Mouse (Mus musculus): ENCODE results near the gene Polh. TPM values are rescaled to one million over a fixed set of nuclear protein-coding genes. Genes with fewer than 3 reads are reported as not detected.

Gene Polh
- total RNA-seq (2021) = 10 to 100 TPM; 11.8 to 14.1 TPM
- long read RNA-seq, experiment 1, partial matches to known transcripts = 0 of 4 reads
- long read RNA-seq, experiment 1, other reads (novel, unspliced or antisense) = 2 of 4 reads
- long read RNA-seq, experiment 2, partial matches to known transcripts = 1 of 3 reads
- long read RNA-seq, experiment 2, other reads (novel, unspliced or antisense) = 0 of 3 reads

GRCm38 (mm10) chr17:46202421-46203071 is at the start of gene Polh, which contains the start of gene Xpo5:
Gene Polh, minus strand, starts transcription at chr17:46202645.
Gene Xpo5, plus strand, starts transcription at chr17:46202782.
- Histone ChIP-seq H3K4me3 (peak within 1 kb of the TSS; percentile 89), H3K27ac (peak within 1 kb of the TSS; percentile 94)
- TF ChIP-seq CTCF (IDR thresholded peaks at IDR 0.05) = peak; percentile 12; the same call in 1 of the 2 replicates
- intact Hi-C loops (cut with DNase I) = no loop called here
- DNase-seq = peak; percentile 96

GRCm38 (mm10) chr17:46251174-46251573 is 48.7 kb upstream of the Polh start:
- Histone ChIP-seq H3K4me3 (no peak overlapping the region), H3K27ac (no peak overlapping the region)
- no peak for TF ChIP-seq CTCF (IDR thresholded peaks at IDR 0.05)
- intact Hi-C loops (cut with DNase I) = no loop called here
- no peak for DNase-seq

DNA sequence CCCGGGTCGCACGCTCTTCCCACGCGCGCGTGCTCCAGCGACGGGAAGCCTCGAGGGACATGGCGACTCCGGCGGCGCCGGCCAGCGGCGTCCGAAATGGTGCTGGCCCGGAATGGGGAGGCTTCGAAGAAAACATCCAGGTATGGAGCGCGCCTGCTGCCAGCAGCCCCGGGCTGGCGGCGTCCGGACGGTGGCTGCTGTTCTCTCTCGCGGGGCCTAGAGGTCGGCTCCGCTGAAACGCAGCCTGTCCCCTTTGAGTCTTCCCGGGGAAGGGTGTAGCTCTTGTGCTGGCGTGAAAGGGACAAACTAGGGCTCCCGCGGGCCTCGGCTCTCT is 45.7 kb upstream of the Polh start:
- TF ChIP-seq CTCF (IDR thresholded peaks at IDR 0.05) = no peak
- H3K27ac ChIP-seq = peak overlapping the region; percentile 97
- intact Hi-C loops (cut with DNase I) = no loop called here
- peak overlapping the region; percentile 99 for H3K4me3 ChIP-seq
- DNase-seq = no peak

DNA sequence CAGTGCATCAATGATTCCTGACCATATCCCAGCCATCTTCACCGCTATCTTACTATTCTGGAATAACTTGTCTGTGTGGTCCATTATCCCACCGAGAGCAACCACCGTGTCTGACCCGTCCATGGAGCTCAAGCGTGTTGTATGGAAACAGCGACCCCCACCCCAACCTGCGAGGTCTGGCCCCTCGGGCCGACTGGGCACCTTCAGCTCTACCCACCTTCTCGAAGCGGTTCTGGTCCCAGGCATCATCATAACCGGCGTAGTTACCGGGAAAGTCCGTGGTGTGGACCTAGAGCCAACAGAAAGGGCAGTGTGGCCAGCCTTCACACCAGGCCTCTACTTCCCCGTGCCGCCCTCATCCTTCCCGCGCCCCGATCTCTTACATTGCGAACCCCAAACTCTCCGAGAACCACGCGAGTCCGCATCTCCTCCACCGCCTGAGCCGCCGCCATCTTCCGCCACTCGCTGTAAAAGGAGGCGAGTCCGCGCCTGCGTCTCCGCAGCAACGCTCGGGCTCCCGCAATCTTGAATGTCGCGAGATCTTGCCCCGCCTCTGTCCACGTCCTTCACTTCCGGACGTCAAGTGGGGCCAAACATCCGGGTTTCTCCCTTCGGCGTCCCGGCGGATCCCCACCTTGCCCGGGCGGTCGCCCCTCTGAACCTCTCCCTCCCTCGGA is 45.2 kb upstream of the Polh start, which contains the start of the genes Polr1c and Yipf3:
Gene Polr1c, minus strand, starts transcription at position 543 of the 677 bp plus-strand sequence.
Gene Yipf3, plus strand, starts transcription at position 569 of the 677 bp plus-strand sequence.
- DNase-seq = peak; percentile 97
- peak within 1 kb of the TSS; percentile 97 for H3K27ac ChIP-seq
- peak within 1 kb of the TSS; percentile 99 for H3K4me3 ChIP-seq
- intact Hi-C loops (cut with DNase I) = loop anchor here (2.0 kb wide), 1 partner anchor 33 kb away; no protein-coding TSS in a partner anchor
- no peak for TF ChIP-seq CTCF (IDR thresholded peaks at IDR 0.05)

- no peak for TF ChIP-seq CTCF (IDR thresholded peaks at IDR 0.05)
- H3K4me3 ChIP-seq = no peak overlapping the region
- intact Hi-C loops (cut with DNase I) = no loop called here
- no peak overlapping the region for H3K27ac ChIP-seq
- DNase-seq = no peak
These were observed 42.1 kb upstream of the Polh start for GRCm38 (mm10) chr17:46244579-46244978.

GRCm38 (mm10) chr17:46243624-46244023 is 41.2 kb upstream of the Polh start:
- intact Hi-C loops (cut with DNase I) = no loop called here
- H3K27ac ChIP-seq = no peak overlapping the region
- TF ChIP-seq CTCF (IDR thresholded peaks at IDR 0.05) = no peak

GRCm38 (mm10) chr17:46242993-46243392 is 40.5 kb upstream of the Polh start:
- no peak for TF ChIP-seq CTCF (IDR thresholded peaks at IDR 0.05)
- Histone ChIP-seq H3K27ac (no peak overlapping the region), H3K4me3 (no peak overlapping the region)
- intact Hi-C loops (cut with DNase I) = no loop called here
- no peak for DNase-seq

More at GRCm38 (mm10) chr17:46243624-46244023, 41.2 kb upstream of the Polh start:
- DNase-seq = no peak
- no peak overlapping the region for H3K4me3 ChIP-seq

DNA sequence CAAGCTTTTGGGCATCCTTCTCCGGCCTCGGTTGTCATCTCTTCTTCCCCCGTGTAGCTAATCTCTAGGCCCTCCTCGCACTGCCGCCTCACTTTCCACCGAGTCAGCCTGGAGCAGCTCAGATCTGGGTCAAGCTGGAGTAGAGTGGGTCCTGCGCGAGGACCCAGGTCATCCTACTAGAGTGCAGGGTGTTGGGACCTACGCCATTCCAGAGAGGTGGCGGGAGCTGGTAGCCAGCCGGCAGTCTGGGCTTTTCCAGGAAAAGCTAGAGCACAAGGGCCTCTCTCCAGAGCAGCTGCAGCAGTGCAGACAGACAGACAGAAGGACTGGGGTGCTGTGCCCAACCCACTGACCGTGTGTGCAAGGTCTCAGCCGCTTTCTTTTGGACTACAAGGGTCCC is 39.8 kb upstream of the Polh start:
- DNase-seq = no peak
- intact Hi-C loops (cut with DNase I) = no loop called here
- TF ChIP-seq CTCF (IDR thresholded peaks at IDR 0.05) = no peak
- H3K27ac ChIP-seq = no peak overlapping the region
- no peak overlapping the region for H3K4me3 ChIP-seq

DNA sequence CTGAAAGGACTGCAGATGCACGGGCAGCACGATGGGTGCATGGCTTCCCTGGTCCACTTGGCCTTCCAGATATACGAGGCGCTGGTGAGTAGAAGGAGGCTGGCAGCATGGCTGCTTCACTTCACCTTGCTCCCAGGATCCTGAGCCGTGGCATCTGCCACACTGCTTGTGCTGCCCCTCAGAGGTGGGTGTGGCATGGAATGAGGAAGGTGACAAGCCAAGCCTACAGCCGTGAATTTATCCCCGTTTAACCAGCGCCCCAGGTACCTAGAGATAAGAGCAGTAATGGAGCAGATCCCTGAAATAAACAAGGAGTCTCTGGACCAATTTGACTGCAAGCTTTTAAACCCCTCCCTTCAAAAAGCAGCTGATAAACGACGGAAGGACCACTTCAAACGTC is 39.0 kb upstream of the Polh start:
- DNase-seq = no peak
- TF ChIP-seq CTCF (IDR thresholded peaks at IDR 0.05) = no peak
- intact Hi-C loops (cut with DNase I) = no loop called here
- H3K4me3 ChIP-seq = no peak overlapping the region
- H3K27ac ChIP-seq = no peak overlapping the region

DNA sequence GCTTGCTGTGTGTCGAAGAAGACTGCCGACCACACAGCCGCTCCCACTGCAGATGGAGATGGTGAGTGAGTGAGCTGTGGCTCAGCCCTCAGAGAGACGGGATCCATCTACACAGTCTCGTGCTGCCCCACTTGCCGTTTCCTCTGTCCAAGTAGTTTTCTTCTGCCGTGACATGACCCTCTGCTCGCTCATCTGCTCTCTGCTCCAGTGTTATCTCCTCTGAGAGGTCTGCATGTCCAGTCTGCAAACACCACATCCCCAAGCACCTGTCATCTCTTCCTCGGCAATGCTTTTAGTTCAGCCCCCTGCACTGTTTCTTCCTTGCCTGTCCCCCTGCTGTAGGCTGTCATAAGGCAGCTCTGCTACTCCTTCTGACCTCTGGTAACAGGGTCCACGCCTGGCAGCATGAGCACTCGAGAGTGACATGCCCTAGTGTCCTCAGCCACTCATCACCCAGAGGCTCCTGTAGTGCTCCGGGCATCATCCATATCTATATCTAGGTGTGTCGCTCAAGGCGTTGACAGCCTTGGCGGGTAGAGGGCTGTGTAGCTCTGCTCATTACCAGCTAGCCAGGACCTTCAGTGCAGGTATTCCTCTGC is 37.2 kb upstream of the Polh start:
- intact Hi-C loops (cut with DNase I) = no loop called here
- Histone ChIP-seq H3K27ac (no peak overlapping the region), H3K4me3 (no peak overlapping the region)
- DNase-seq = no peak
- TF ChIP-seq CTCF (IDR thresholded peaks at IDR 0.05) = no peak

GRCm38 (mm10) chr17:46237480-46237879 is 35.0 kb upstream of the Polh start:
- H3K4me3 ChIP-seq = no peak overlapping the region
- no peak for TF ChIP-seq CTCF (IDR thresholded peaks at IDR 0.05)
- intact Hi-C loops (cut with DNase I) = no loop called here
- no peak for DNase-seq
- no peak overlapping the region for H3K27ac ChIP-seq

DNA sequence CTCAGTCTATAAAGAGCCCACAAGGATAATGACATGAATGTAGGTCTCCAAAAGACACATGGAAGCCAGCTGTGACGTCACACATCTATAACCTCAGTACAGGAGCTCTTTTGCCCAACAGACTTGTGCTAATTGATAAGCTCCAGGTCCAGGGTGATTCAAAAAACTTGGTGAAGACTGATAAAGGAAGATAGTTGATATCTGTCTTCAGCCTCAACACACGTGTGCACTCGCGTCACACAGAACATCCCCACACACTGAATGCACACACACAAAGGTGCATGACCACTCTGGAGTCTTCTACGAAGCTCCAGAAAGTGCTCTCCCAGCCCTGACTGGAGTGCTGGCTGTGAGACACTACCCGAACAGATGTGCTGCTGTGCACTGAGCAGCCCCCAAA is 34.6 kb upstream of the Polh start:
- no peak overlapping the region for H3K27ac ChIP-seq
- no peak overlapping the region for H3K4me3 ChIP-seq
- no peak for TF ChIP-seq CTCF (IDR thresholded peaks at IDR 0.05)
- no peak for DNase-seq
- intact Hi-C loops (cut with DNase I) = no loop called here

DNA sequence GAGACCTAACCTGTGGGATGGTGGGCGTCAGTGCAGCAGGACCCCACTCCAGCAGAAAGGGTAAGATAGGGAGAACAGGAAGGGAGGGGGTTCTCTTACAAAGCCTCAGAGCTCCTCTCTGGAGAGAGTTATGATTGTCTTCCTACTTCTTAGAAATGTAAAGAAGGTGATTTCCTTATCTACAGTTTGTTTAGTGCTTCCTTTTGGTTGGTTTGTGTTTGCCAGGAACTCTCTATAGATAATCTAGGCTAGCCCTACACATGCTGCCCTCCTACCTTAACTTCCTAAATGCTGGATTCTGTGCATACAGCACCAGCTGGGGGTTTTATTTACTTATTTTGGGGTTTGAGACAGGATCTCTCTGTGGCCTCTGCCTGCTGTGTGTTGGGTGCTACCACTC is 33.6 kb upstream of the Polh start:
- no peak overlapping the region for H3K27ac ChIP-seq
- DNase-seq = no peak
- no peak for TF ChIP-seq CTCF (IDR thresholded peaks at IDR 0.05)
- H3K4me3 ChIP-seq = no peak overlapping the region
- intact Hi-C loops (cut with DNase I) = no loop called here
